Mouse (Mus musculus) forebrain, embryonic 15.5 days (tissue): ENCODE data around the gene Ssh1. TPM values are rescaled to one million over a fixed set of nuclear protein-coding genes. Genes with fewer than 3 reads are reported as not detected.

Experiments
- ATAC-seq: fragments of 200-750 bp; cut with Nextera tagmentation; replicated peaks from 2 replicates; pipeline ENCODE4 v1.8.0; 2017; ENCODE audit warnings: mild to moderate bottlenecking, moderate TSS enrichment, moderate library complexity
- H3K27ac ChIP-seq: fragments of 300-500 bp; sonication (generic); replicated peaks from 2 replicates; pipeline ENCODE4 v1.5.1; 2015; ENCODE audit warnings: mild to moderate bottlenecking, inconsistent platforms
- H3K27me3 ChIP-seq: fragments of 300-500 bp; sonication (generic); 2 replicates; pipeline ENCODE4 v1.6.1; 2015; ENCODE audit warnings: inconsistent platforms
- H3K36me3 ChIP-seq: fragments of 300-500 bp; sonication (generic); 2 replicates; pipeline ENCODE4 v1.6.1; 2015; ENCODE audit warnings: mild to moderate bottlenecking, inconsistent platforms
- H3K4me1 ChIP-seq: fragments of 300-500 bp; sonication (generic); 2 replicates; pipeline ENCODE4 v1.6.1; 2015; ENCODE audit warnings: inconsistent platforms
- H3K4me2 ChIP-seq: fragments of 300-500 bp; sonication (generic); replicated peaks from 2 replicates; pipeline ENCODE4 v1.6.1; 2015; ENCODE audit warnings: mild to moderate bottlenecking, inconsistent platforms
- H3K4me3 ChIP-seq: fragments of 300-500 bp; sonication (generic); 2 replicates; pipeline ENCODE4 v1.5.1; 2015; ENCODE audit warnings: mild to moderate bottlenecking, inconsistent platforms
- H3K9ac ChIP-seq: fragments of 300-500 bp; sonication (generic); replicated peaks from 2 replicates; pipeline ENCODE4 v1.6.1; 2015; ENCODE audit warnings: mild to moderate bottlenecking, inconsistent platforms
- H3K9me3 ChIP-seq: fragments of 300-500 bp; sonication (generic); 2 replicates; pipeline ENCODE4 v1.6.1; 2016; ENCODE audit warnings: inconsistent platforms
- WGBS: fragments of 180-500 bp; shearing (Covaris S2); methylation state at CpG from one replicate; pipeline ENCODE4 v1.1.7; 2015; ENCODE audit warnings: mixed read lengths; 5-methylcytosine and 5-hydroxymethylcytosine counted together
- polyA plus RNA-seq: library from polyadenylated mRNA; unstranded; fragments of >200 nt; fragmentation: Nextera tagmentation; extraction: Ambion mirVana; gene quantifications from 2 replicates; pipeline ENCODE4 v1.2.1, GENCODE M21; 2015

The Ssh1 gene
- polyA plus RNA-seq, 1 experiment from 2014 or later = 12.8 TPM

DNA sequence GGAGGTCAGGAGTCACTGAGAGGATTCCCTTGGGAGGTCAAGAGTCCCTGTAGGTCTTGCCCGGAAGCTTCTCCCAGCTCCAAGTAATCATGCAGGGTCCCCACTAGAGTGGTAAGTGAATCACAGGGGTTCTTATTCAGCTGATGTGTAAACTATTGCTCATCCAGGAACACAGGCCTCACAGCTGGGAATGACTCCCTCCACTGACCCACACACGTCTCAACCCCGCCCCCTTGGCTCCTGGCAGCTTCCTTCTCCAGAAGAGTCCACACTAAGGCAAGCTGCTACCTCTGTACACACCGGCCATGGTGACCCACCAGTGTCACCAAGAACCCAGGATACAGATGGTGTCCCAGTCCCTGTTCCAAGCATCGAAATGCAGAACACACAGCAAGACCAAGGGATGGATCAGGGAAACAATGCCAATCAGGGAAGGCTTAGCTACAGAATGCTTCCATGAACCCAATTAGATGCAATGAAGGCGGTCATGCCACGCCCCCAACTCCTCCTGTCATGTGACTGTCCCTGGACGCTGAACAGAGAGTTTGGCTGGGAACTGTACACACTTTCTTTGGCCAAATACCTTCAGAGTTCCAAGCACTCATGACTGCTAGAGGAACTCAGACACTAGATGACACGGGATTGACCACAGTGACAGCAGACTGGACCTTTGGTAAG lies 18.0 kb downstream of the Ssh1 start:
- WGBS = 61% methylated on average over 9 of the region's 9 CpGs
- Histone ChIP-seq H3K4me1 (peaks cover 34% of the 10 kb centered on the region), H3K4me2 (no peak overlapping the region), H3K9ac (no peak overlapping the region), H3K4me3 (no peak overlapping the region), H3K9me3 (no peaks in the 10 kb centered on the region), H3K36me3 (no peaks in the 10 kb centered on the region), H3K27me3 (no peaks in the 10 kb centered on the region), H3K27ac (no peak overlapping the region)
- ATAC-seq = no peak

DNA sequence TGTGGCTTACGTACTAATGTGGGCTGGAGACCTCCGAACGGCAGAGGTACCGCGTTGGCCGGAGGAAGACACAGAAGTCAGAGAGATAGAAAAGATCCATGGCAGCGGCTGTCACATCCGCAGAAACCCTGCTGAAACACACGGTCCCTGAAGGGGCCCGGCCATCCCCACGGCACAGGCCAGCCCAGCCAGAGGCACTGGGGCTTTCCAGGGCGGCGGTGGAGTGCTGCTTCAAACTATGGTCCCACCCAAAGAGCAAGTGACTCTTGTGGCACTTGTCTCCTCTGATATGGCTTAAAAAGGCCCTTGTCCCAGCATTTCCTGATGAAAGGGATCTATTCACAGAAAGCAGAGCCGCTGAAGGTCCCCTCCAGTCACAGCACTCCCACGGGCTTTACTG lies 19.1 kb downstream of the Ssh1 start:
- H3K4me2 ChIP-seq = no peak overlapping the region
- H3K27ac ChIP-seq = no peak overlapping the region; the same call in 1 of the 2 replicates
- H3K36me3 ChIP-seq = no peaks in the 10 kb centered on the region
- no peaks in the 10 kb centered on the region for H3K9me3 ChIP-seq
- 69% methylated on average over 15 of the region's 15 CpGs for WGBS
- H3K9ac ChIP-seq = no peak overlapping the region
- no peak for ATAC-seq
- H3K4me3 ChIP-seq = no peak overlapping the region
- H3K4me1 ChIP-seq = peaks cover 34% of the 10 kb centered on the region
- H3K27me3 ChIP-seq = no peaks in the 10 kb centered on the region

DNA sequence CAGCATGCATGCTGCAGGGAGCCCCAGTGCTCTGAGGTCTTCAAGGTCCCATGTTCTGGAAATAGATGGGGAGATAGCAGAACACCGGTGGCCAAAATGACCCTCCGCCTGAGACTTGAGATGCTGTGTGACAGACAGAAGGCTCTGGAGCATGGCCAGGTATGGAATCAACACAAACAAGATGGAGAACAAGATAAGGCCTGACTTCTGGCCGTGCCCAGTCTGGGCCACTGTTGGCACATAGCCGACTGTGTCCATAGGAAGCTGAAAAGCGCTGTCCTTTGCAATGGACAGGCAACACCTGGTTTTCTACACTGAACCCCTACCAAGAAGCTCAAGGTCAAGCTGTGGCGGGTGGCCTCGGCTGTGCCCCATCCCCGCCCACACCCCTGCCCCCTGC lies 19.9 kb downstream of the Ssh1 start:
- Histone ChIP-seq H3K9ac (no peak overlapping the region), H3K9me3 (no peaks in the 10 kb centered on the region), H3K36me3 (no peaks in the 10 kb centered on the region), H3K4me1 (peaks cover 34% of the 10 kb centered on the region), H3K4me3 (no peak overlapping the region), H3K4me2 (no peak overlapping the region), H3K27ac (peak overlapping the region; percentile 64), H3K27me3 (no peaks in the 10 kb centered on the region)
- ATAC-seq = no peak
- 99% methylated on average over 8 of the region's 8 CpGs for WGBS

DNA sequence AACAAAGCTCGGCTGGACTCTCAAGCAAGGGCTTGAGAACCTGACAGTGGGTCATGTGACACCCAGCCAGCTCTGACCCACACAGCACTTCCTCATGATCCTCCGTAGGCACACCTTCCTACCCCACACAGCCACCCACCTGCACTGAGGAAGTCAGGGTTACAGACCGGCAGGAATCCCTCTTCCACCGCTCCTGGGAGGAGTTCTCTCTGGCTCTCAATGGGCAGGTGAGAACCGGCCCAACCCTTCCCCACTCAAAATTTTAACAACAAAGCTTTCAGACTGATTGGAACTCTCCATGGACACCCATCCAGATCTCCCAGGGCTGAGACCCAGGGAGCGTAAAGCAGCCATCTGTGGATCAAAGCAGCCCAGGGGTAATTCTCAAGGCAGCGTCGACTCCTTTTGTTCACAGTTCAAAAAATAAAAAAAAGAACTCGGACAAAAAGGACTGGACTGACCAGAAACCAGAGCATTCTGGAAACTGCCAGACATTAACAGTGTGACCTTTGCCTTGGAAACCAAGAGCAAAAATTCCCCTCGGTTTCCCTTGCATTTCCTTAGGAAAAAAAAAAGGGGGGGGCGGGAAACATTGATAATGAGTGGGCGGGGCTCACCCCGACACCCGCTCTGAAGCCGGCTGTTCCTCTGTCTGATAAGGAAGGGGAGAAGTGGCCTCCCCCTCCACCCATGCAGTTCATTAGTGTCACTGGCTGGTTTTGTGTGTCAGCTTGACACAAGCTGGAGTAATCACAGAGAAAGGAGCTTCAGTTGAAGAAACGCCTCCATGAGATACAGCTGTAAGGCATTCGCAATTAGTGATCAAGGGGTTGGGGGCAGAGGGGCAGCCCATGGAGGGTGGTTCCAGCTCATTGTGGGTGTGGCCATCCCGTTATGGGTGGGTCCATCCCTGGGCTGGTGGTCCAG lies 20.8 kb downstream of the Ssh1 start:
- 14% methylated on average over 18 of the region's 18 CpGs for WGBS
- Histone ChIP-seq H3K36me3 (0 out of 2 replicates have a peak, but pooled peaks cover 2% of the 10 kb centered on the region), H3K9me3 (no peaks in the 10 kb centered on the region), H3K27me3 (no peaks in the 10 kb centered on the region), H3K27ac (peak overlapping the region; percentile 64), H3K4me1 (peaks cover 34% of the 10 kb centered on the region), H3K9ac (no peak overlapping the region), H3K4me3 (peak overlapping the region; percentile 17), H3K4me2 (peak overlapping the region; percentile 35)
- ATAC-seq = peak; percentile 74

DNA sequence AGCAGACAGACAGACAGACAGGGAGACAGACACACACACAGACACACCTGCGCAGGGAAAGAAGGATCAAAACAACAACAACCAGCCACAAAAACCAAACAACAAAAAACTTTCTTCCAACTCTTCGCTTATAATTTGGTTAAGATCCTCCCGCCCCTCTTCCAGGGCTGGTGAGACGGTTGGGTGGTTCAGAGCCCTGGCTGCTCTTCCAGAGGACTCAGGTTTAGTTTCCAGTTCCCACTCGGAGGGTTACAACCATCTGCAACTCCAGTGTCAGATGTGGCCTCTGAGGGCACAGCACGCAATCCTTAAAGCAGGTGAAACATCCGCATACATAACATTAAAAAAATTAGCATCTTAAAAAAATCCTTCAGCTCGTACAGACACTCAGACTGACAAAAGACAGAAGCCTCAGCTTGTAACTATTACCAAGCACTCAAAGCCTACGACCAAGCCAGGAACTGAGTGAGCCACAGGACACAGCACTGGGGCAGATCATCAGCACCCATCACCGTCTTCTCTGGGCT lies 22.2 kb downstream of the Ssh1 start:
- no peaks in the 10 kb centered on the region for H3K27me3 ChIP-seq
- no peak overlapping the region for H3K27ac ChIP-seq
- H3K36me3 ChIP-seq = peaks cover 2% of the 10 kb centered on the region; the same call in 1 of the 2 replicates
- WGBS = 79% methylated on average over 10 of the region's 10 CpGs
- peaks cover 34% of the 10 kb centered on the region for H3K4me1 ChIP-seq
- H3K4me2 ChIP-seq = no peak overlapping the region
- ATAC-seq = no peak
- no peaks in the 10 kb centered on the region for H3K9me3 ChIP-seq
- H3K9ac ChIP-seq = no peak overlapping the region
- H3K4me3 ChIP-seq = no peak overlapping the region

- no peak overlapping the region for H3K4me2 ChIP-seq
- H3K9ac ChIP-seq = no peak overlapping the region
- H3K4me1 ChIP-seq = peaks cover 9% of the 10 kb centered on the region
- no peak overlapping the region for H3K4me3 ChIP-seq
- peak overlapping the region; percentile 25; the same call in 1 of the 2 replicates for H3K27ac ChIP-seq
- ATAC-seq = no peak
- no peaks in the 10 kb centered on the region for H3K27me3 ChIP-seq
- peaks cover 10% of the 10 kb centered on the region for H3K36me3 ChIP-seq
- no peaks in the 10 kb centered on the region for H3K9me3 ChIP-seq
- 63% methylated on average over 11 of the region's 11 CpGs for WGBS
Observed at GRCm38 (mm10) chr5:113968371-113968770, 25.3 kb downstream of the Ssh1 start.

GRCm38 (mm10) chr5:113966452-113967150 lies 27.1 kb downstream of the Ssh1 start:
- Histone ChIP-seq H3K4me3 (no peak overlapping the region), H3K4me2 (no peak overlapping the region), H3K9me3 (no peaks in the 10 kb centered on the region), H3K4me1 (no peaks in the 10 kb centered on the region), H3K27me3 (no peaks in the 10 kb centered on the region), H3K36me3 (peaks cover 10% of the 10 kb centered on the region), H3K27ac (no peak overlapping the region), H3K9ac (no peak overlapping the region)
- ATAC-seq = no peak
- 94% methylated on average over 13 of the region's 13 CpGs for WGBS

GRCm38 (mm10) chr5:113965659-113966185 lies 28.0 kb downstream of the Ssh1 start:
- no peaks in the 10 kb centered on the region for H3K27me3 ChIP-seq
- H3K9me3 ChIP-seq = no peaks in the 10 kb centered on the region
- H3K4me2 ChIP-seq = no peak overlapping the region
- no peak for ATAC-seq
- no peak overlapping the region for H3K9ac ChIP-seq
- 91% methylated on average over 7 of the region's 7 CpGs for WGBS
- no peak overlapping the region for H3K27ac ChIP-seq
- peaks cover 14% of the 10 kb centered on the region for H3K36me3 ChIP-seq
- no peaks in the 10 kb centered on the region for H3K4me1 ChIP-seq
- H3K4me3 ChIP-seq = no peak overlapping the region

DNA sequence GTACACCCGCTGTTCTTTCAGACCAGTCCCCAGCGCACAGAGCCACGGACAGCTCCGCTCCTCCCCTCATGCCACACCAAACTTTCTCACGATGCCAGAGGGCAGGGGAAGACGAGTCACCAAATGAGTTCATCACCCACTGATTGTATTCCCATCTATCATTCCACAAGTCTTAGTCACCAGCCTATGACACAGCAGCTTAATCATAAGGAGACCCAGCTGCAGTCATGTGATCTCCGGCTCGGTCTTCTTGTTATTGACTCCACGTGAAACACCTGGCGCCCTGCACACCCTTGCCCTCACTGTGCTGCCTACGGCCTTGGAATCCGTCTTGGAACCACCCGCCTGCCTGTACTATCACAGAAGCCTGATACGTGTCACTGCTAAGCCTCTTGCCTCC lies 28.7 kb downstream of the Ssh1 start:
- peaks cover 14% of the 10 kb centered on the region for H3K36me3 ChIP-seq
- no peak for ATAC-seq
- WGBS = 87% methylated on average over 14 of the region's 14 CpGs

DNA sequence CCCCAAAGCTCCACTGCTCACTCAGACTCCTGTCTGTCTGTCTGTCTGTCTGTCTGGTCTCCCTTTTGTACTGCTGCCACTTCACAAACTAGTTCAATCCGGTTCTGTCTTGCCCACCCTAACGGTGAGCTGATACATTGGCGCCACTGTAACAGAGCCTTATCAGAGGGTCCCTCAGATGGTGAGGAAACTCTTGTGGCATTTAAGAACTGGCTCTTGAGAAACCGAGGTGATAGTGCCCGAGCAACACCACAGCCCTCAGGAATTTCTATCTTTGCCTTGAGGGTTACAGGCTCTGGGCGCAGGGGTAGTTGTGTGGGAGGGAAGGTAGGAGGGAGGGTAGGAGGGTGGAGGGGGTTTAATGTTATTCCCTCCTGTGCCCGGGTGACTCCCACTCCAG lies 31.9 kb downstream of the Ssh1 start:
- peaks cover 18% of the 10 kb centered on the region for H3K36me3 ChIP-seq
- 90% methylated on average over 7 of the region's 7 CpGs for WGBS

More for the DNA sequence above, 28.7 kb downstream of the Ssh1 start:
- H3K4me1 ChIP-seq = no peaks in the 10 kb centered on the region
- H3K27ac ChIP-seq = no peak overlapping the region
- no peaks in the 10 kb centered on the region for H3K9me3 ChIP-seq
- H3K27me3 ChIP-seq = no peaks in the 10 kb centered on the region
- no peak overlapping the region for H3K4me3 ChIP-seq
- no peak overlapping the region for H3K4me2 ChIP-seq
- H3K9ac ChIP-seq = no peak overlapping the region

GRCm38 (mm10) chr5:113960416-113960815 lies 33.3 kb downstream of the Ssh1 start:
- Histone ChIP-seq H3K9ac (no peak overlapping the region), H3K27me3 (no peaks in the 10 kb centered on the region), H3K9me3 (no peaks in the 10 kb centered on the region), H3K36me3 (peaks cover 21% of the 10 kb centered on the region), H3K4me3 (no peak overlapping the region), H3K4me2 (no peak overlapping the region), H3K27ac (no peak overlapping the region), H3K4me1 (no peaks in the 10 kb centered on the region)
- ATAC-seq = no peak
- WGBS = 69% methylated on average over 8 of the region's 8 CpGs

More for the DNA sequence above, 31.9 kb downstream of the Ssh1 start:
- Histone ChIP-seq H3K27ac (no peak overlapping the region), H3K4me1 (no peaks in the 10 kb centered on the region), H3K9ac (no peak overlapping the region), H3K27me3 (no peaks in the 10 kb centered on the region), H3K9me3 (no peaks in the 10 kb centered on the region), H3K4me2 (no peak overlapping the region), H3K4me3 (no peak overlapping the region)
- ATAC-seq = no peak
